Mouse (Mus musculus) neural tube, postnatal 0 days (tissue): Measurements from ENCODE around the gene Ocrl. TPM values are rescaled to one million over a fixed set of nuclear protein-coding genes. Genes with fewer than 3 reads are reported as not detected.

Experiments
- polyA plus RNA-seq: library from polyadenylated mRNA; unstranded; fragments of >200 nt; fragmentation: Nextera tagmentation; extraction: Ambion mirVana; gene quantifications from 2 replicates; pipeline ENCODE4 v1.2.1, GENCODE M21; 2015

The Ocrl gene
- 24.5 and 29.6 TPM in 2 replicates for polyA plus RNA-seq

GRCm38 (mm10) chrX:47912306-47912792 is at the start of gene Ocrl:
Ocrl (plus strand) TSS chrX:47912387.

GRCm38 (mm10) chrX:47892431-47893024 is 19.7 kb upstream of the Ocrl start, which contains the start of gene Smarca1:
Smarca1 (minus strand) TSS chrX:47892974.

Other genes with a start within 250 kb of the Ocrl start
- gene Smarca1, start 19.4 kb upstream of the Ocrl start, polyA plus RNA-seq, result 19.7 and 22.7 TPM in 2 replicates
- 1.5 and 1.8 TPM in 2 replicates for gene Apln, start 122.5 kb downstream of the Ocrl start, polyA plus RNA-seq
- gene Xpnpep2, start 196.3 kb downstream of the Ocrl start, polyA plus RNA-seq, result 0.14 and 0.24 TPM in 2 replicates
- gene Sash3, start 234.0 kb downstream of the Ocrl start, polyA plus RNA-seq, result 1.4 and 1.7 TPM in 2 replicates